Mouse (Mus musculus) gastrocnemius, postnatal 25 days (tissue): Measurements from ENCODE around the gene Bend3. TPM values are rescaled to one million over a fixed set of nuclear protein-coding genes. Genes with fewer than 3 reads are reported as not detected.

Source experiments
- DNase-seq: peaks from one replicate; pipeline ENCODE4 v3.0.0; 2022
- long read RNA-seq, 2 experiments: library from polyadenylated mRNA; stranded (forward); transcript quantifications; one replicate each; pipeline ENCODE4 v2.0.0; 2021
- total RNA-seq, 2 experiments: library from RNA; stranded (reverse); gene quantifications; 1 replicate in 1 of 2; 2 replicates in 1 of 2; pipeline ENCODE4 v1.2.3; 2021

The Bend3 gene
- total RNA-seq = 1 to 10 TPM; 2.9 to 3.6 TPM
- long read RNA-seq, experiment 1, partial matches to known transcripts = 0 of 1 reads
- long read RNA-seq, experiment 1, other reads (novel, unspliced or antisense) = 1 of 1 reads
- long read RNA-seq, experiment 2 = 0 reads

DNA sequence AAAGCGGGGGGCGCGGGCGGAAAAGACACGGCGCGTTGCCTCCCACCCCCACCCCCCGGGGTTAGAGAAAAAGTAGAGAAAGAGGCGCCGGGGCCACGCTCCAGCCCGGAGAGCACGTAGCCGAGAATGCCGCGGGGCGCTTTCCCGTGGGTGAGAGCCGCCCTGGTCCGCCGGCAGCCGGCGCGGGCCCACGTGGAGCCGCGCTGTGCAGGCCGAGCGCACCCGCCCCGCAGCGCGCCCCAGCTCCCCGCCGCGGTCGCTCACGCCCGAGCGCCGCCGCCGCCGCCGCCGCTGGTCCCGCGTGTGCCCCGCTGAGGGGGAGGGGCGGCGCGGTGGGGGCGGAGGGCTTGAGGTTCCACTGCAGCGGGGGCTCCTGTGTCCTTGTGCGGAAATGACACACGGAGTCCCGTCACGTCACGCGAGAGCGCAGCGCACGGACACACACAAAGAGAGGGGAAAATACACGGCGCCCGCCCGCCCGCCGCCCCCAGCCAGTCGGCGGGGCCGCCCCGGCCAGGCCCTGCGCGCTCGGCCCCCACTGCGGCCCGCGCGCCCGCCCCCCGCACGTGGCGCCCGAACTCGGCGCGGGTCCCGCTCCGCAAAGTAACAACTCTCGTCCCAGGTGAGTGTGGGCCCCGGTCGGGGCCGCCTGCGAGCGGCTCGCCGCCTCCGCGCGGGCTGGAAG, at the start of gene Bend3:
TSS of gene Bend3 (plus strand) at position 81 of the 685 bp plus-strand sequence.
- peak; percentile 49 for DNase-seq

DNA sequence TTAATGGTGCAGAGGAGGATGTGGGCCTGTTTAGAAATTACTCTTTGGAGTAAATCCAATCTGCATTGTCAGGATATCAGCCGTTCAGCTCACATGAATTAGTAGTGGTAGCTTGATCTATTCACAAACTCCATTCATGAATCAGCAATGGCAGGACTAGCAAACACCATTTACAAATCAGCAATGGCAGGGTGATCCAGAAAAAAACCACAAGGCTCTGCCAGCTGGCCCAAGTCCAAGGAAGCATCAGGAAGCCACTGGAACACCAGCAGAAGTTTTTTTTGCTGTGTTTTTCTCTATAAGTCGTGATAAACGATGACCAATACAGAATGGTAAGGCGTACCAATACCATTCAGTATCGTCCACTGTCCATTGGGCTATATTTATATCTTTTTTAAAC, 48.0 kb upstream of the Bend3 start:
- no peak for DNase-seq

DNA sequence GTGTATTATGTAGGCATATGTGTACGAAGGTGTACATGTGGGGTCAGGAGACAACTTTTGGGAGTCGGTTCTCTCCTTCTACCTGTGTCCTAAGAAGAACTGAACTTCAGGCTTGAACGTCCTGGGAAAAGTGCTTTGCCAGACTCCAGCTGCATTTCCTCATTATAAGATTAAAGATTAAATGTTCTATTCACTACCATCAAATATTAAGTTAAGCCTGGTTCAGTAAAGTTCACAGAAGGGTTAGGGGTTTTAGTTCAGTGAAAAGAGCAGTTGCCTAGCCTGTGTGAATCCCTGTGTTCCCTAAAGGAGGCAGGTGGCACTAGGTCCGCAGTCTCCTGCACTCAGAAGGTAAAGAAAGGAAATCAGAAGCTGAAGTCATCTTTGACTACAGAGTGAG, 44.3 kb upstream of the Bend3 start:
- no peak for DNase-seq

DNA sequence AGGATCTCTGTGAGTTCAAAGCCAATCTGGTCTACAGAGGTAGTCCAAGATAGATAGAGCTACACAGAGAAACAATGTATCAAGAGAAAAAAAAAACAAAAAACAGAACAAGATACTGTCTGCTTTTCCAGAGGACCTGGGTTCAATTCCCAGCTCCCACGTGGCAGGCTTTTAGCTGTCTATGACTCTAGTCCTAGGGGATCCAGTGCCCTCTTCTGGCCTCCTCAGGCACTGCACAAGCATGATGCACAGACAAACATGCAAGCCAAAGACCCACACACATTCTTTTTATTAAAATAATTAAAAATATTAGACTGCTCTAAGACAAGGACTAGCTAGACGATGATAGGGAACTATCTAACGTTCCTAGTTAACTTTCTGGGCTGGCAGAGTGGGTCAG, 42.9 kb upstream of the Bend3 start:
- DNase-seq = no peak

DNA sequence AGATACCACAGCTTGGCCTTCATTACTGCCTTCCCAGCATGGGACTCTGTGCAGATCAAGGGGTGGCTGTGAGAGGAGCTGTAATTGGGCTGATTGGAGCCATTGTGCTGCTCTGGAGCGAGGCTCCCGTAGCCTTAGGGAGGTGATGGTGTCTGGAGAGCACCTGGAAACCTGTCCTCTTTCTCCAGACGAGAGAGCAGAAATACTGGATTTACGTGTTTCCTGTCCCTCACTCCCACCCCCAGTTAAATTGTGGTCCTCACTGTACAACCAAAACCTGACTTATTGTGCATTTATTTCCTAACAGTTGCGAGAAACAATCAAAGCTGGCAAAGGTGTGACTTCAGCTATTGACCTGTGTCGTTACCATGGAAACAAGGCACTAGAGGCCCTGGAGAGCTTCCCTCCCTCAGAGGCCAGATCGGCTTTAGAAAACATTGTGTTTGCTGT, 39.1 kb upstream of the Bend3 start:
- DNase-seq = no peak

DNA sequence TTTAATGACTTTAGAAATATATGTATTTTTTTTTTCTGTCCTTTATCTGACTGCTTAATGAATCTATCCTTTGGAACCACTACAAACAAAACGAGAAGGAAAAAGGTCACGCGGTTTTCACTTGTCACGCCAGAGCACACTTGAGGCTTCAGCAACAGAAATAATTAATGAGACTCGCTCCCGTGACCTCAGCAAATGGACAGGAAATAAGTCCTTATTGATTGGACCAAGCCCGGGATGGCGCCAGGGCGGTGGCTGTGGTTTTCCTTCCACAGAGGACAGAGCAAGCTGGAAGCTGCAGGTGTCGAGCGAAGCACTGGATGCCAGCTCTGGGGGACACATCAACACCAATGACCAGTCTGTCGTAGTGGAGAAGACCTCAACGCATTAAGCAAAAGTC, 38.6 kb upstream of the Bend3 start:
- DNase-seq = no peak

DNA sequence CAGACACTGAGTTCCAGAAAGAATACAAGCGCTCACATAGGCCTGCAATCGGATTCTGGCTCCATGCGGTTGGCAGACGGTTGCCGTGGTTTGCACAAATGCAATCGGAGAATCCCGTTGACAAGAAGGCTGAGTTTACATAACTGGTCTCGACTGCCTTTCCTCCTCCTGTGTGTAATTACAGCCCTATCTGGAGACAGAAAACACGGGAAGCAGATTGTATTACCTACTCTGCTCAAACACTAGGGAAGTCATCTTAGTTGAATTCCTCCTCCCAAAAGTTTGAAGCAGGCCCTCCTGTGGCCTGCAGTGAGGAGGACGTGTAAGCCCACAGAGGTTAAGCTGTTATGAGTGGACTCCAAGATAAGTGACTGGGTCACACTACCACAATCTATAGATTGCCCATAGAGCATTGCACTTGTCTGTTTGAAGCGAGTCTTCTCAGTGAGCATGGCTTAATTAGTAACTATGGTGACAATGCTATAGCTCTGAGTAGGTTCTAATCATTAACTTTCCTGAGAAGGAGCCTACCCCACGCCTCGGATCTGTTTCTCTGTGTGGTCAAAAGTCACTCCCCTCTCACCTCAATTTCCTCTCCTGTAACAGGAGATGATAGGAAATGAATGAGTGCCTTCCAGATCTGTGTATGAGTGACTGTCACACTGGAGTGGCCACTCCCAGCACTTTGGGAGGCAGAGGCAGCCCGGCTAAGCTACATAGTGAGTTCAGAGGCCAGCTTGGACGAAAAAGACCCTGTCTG, 37.5 kb upstream of the Bend3 start:
- no peak for DNase-seq

DNA sequence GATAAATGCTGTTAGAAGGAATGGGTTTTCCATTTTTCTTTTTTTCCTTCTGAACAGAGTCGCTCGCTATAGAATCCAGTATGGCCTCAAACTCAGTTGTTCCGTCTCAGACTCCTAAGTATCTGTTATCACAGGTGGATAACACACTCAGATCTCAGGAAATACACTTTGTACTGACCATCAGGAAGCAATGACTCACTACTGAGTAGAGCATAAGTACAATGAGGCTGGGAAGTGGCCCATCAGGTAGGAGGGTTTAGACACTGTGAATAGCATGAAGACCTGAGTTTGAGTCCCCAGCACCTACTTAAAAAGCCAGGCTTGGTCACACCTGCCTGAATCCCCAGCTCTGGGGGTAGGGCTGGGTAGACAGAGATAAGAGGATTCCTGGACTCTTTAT, 30.0 kb upstream of the Bend3 start:
- DNase-seq = no peak

DNA sequence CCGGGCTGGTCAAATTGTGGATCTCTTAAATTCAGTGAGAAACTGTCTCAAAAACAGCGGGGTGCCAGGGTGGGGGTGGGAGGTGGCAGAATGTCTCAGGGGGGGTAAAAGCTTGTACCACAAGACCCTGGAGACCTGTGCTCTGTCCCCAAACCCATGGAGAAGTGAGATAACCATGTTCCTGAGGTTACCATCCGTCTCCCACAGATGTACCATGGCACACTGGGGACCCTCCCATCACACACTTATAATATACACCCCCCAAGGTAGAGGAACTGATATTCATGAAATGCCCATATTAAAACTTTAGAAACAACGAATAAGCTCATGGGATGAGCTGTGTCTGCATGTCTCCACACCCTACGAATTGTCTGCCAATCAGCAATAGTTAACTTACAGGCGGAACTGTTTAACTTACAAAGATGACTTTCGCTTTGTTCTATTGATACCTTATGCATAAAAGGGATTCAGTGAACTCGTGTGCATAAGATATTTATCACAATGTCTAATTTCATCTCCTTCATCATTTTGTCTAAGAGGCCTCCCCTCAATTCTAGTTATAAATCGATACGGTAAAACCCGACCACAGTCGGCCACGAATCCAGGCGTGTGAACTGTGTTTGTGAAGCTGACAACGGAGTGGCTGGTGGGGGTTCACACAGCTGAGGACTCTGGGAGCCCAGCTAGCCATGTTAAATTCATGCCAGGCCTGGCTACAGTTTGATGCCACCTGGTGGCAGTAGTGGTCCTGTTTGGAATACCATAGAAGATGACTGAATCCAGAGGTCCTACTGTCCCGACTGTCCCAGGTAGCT, 26.6 kb upstream of the Bend3 start:
- peak; percentile 58 for DNase-seq

DNA sequence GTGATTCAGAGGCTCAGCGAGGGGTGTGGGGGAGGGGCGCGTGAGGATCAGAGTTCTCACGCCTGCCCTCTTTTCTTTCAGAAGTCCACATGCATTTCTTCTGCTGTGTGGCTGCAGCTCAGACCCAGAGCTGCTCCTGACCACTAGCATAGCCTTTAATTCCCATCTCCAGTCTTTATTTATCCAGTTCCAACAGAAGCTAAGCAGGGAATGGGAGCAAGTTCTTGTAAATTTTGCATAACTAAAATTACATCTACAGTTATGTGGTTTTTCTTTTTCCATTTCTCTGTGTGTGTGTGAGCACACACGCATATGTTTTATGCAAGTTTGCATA, 26.0 kb upstream of the Bend3 start:
- DNase-seq = no peak

DNA sequence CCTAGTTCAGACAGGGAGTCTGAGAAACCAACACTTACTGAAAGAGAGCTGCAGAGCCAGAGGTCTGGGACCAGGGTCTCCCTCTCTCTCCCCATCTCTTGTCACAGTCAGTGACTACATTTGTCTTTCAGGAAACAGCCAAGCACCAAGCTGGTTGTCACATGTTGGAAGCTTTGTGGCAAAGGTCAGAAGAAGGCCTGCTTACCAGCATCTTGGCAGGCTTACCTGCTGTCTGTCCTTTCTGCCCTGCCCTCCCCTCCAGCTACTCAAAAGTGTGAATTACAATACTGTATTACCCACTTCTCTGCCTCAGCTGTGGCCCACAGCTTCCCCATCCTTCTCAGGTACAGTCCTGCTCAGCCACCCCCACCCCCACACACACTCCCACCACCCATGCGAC, 24.4 kb upstream of the Bend3 start:
- DNase-seq = no peak

DNA sequence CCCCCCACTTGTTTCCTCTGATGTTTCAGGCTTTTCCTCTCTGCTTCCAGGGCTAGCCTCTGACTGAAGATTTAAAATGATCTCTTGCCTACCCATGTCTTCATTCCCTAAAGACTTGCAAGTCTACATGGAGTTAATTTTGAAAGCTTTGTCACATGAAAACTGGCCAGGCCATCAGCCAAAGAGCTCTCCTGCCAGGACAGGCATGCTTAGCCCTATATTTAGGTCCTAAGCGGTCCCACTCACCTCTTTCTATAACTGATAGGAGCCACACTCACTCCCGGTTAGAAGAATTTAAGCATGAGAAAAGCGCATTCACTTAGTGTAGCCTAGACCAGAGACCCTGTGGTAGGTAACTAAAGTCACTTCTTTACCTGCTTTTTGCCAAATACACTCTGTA, 24.0 kb upstream of the Bend3 start:
- DNase-seq = no peak

DNA sequence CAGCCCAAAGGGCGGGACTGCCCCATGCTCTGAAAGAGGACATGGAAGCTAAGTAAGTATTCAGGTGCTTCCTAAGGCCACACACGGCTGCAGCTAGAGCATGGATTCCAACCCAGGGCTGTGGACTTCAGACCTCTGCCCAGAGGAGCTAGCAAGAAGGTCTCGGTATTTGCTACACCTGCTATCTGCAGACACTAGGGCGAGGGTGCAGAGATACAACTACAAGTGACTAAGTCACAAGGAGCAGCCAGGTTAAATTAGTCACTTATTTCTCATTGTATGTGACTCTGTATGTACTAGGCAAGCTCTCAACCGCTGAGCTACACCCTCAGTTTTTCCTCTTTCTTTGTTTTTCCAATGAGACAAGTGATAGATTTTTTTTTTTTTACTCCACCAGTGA, 15.8 kb upstream of the Bend3 start:
- DNase-seq = no peak

DNA sequence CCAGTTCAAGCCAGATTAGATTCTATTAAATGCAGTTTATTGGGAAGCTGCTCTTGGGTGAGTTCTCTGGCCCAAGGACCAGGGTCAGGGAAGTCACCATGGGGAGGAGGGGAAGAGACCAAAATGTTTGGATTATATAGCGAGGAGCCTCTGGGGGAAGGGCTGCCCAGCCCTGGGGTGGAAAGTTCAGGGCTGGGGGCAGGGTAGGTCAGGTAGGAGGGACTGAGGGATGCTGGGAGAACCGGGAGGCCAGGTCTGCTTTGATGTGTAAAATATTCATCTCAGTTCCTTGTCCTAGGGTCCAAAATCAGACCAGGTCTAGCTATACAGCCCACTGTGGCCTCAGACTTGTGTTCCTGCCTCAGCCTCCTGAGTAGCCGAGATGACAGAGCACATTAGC, 15.4 kb upstream of the Bend3 start:
- no peak for DNase-seq

DNA sequence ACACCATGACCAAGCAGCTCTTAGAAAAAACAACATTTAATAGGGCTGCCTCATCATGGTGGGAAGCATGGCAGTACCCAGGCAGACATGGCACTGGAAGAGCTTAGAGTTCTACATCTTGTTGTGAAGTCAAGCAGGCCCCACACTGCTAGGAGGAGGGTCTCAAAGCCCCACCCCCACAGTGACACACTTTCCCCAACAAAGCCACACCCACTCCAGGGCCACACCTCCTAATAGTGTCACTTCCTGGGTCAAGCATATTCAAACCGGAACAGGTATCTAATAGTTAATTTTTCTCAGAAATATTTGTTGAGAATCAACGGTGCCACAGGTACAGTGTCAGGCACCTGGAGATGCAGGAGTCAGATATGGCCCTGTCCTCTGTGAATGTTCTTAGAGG, 12.4 kb upstream of the Bend3 start:
- DNase-seq = no peak

DNA sequence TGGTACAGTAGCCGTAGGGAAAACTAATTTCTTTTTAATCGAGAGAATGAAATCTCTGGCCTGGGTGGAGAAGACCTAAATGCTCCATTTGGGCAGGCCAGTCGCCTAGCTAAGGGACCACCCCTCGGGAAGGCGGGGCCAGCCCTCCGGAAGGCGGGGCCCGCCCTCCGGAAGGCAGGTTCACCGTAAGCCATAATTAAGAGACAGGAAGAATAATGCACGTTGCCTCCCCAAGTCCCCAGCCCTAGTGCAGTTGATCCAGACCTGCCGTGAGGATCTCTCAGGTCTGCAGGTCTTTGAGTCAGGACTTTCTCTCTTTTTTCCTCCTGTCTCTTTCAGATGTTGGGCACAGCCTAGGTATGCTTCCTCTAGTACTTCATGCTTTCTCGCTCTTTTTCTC, 11.0 kb upstream of the Bend3 start:
- DNase-seq = no peak

DNA sequence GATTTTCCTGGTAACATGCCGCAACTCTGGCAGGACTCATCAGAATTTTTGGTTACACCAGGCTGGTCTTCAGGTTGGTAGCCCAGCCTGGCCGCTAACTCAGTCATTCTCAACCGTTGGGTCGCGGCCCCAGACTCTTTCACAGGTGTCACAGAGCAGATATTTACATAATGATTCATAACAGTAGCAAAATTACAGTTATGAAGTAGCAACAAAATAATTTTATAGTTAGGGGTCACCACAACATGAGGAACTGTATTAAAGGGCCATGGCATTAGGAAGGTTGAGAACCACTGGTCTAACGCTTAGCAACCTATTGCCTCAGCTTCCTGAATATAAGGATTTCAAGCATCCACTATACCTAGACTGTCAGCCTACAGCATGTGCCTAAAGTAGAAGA, 10.3 kb upstream of the Bend3 start:
- DNase-seq = no peak

DNA sequence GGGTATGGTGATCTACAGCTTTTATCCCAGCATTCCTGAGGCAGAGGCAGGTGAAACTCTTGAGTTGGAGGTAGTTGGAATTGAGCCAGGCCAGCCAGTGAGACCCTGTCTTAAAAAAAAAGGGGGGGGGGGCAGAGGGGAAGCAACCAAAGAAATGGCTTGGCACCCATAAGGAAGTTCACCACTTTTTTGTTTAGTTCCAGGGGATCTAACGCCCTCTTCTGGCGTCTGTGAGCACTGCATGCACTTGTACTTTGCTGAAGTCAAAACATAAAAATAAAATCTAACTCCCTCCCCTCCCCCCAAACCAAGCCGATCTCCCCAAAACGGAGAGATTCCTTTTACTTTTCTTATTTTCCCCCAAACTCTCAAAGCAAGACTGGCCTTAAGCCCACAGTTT, 3.3 kb upstream of the Bend3 start:
- DNase-seq = no peak

DNA sequence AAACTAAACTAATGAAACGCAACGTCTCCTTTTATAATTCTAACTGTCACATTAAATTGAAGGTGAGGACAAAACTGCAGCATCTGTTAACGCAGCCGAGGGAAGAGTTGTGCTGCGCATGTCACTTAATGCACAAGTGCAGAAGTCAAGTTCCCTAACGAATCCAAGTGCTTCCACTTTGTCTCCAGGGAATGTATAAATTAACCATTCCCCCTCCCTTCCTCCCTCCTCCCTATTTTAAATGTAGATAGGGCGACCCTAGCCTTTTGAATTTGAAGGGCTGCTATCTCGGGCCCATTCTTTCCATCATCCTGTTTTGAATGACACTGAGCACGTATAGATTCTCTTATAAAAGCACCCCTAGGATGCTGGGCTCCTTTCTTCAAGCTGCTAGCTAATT, 1.2 kb upstream of the Bend3 start:
- DNase-seq = no peak

DNA sequence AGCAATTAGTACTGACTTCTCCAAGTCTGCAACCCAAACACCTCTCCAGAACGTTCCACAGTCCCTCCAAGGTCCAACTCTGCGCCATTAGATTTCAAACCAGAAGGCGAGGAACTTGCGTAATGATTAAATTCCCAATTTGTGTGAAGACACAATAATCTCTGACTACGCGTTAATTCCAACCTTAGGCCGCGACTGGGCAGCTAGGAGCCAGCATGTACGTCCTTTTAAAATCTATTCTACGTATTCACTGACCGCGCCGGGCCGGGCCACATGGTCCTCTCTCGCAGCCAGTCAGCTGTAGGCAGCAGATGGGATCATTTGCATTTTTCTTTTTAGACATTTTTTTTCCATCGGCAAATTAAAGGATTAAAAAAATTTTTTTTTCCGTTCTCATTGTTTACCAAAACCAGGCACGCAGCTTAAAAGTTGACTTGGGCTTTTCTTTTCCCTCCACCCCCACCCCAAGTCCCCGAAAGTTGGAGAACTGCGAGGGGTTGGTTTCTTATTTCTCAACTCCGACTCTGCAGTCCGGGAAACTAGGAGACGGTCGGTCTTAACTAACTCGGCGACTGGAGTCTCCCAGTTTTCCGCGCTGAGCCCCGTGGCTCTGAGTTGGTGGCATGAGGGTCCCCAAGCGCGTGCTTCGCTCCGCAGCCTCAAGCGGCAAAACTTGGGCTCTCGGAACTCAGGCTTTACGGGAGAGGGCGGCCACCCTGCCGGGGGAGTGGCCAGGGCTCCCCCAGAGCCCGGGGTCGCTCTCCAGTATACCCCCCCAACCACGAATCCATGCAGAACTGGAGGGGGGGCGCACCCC, 558 bp upstream of the Bend3 start:
- peak; percentile 52 for DNase-seq

DNA sequence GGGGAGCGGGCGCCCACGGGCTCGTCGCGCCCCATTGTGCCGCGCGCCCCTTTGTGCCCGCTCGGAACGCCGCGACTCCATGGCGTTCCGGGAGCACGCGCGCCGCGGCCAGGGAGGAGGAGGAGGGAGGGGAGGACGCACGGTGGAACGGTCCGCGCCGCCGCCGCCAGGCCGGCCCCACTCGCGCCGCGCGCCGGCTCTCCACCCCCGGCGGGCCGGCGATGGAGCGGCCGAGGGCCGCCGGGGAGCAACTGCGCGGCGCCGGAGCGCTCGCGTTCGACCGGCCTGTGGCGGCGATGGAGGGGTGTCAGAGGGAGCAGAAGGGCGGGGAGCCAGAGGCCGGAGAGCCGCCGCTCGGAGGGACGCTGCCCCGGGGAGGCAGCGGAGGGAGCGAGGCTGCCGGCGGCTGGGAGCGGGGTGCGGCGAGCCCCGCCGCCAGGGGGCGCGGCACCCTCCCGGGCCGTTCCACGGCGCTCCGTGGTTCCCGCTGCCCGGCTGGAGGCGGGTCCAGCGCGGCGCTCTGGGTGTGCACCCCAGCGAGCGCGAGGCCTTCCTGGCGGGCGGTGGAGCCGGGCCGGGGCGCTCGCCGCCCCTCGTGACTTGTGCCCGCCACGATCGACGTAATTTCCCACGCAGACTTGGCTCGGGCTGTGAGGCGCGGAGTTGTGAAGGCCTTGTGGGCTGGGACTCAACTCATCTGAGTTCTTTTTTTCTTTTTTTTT, 966 bp downstream of the Bend3 start:
- peak; percentile 91 for DNase-seq
